Mouse (Mus musculus) inflammation-experienced regulatory T-cells, adult 6 months (primary cell): ENCODE measurements around the gene Arrb1. TPM values are rescaled to one million over a fixed set of nuclear protein-coding genes. Genes with fewer than 3 reads are reported as not detected.

Experiments
- ATAC-seq: one replicate; pipeline ENCODE4 v1.8.0; 2017
- polyA plus RNA-seq, 3 experiments: library from polyadenylated mRNA; unstranded; fragments of 100-300 nt; shearing (Covaris generic); gene quantifications; one replicate each; pipeline ENCODE4 v1.2.1; 2017

The Arrb1 gene
- polyA plus RNA-seq, 3 experiments from 2014 or later: 6.1 to 11.1 (median 10.6) TPM

DNA sequence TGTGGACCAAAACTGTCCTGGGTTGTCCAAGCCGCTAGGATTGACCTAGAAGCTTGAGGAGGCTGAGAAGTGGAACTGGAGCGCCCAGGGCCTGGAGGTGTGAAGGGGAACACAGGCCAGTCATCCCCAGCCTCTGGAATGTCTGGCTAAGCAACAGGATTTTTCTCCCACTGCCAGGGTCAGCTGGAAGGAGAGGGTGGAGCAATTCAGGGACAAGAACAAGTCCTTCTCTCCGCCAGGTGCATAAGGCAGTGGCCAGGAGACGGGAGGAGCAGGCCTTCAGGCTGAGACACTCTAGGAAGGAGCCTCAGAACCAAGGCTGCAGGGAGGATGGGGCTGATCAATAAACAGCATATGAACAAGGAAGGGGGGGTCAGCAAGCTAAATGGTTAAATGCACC lies 3.2 kb downstream of the Arrb1 start:
- ATAC-seq: no peak

DNA sequence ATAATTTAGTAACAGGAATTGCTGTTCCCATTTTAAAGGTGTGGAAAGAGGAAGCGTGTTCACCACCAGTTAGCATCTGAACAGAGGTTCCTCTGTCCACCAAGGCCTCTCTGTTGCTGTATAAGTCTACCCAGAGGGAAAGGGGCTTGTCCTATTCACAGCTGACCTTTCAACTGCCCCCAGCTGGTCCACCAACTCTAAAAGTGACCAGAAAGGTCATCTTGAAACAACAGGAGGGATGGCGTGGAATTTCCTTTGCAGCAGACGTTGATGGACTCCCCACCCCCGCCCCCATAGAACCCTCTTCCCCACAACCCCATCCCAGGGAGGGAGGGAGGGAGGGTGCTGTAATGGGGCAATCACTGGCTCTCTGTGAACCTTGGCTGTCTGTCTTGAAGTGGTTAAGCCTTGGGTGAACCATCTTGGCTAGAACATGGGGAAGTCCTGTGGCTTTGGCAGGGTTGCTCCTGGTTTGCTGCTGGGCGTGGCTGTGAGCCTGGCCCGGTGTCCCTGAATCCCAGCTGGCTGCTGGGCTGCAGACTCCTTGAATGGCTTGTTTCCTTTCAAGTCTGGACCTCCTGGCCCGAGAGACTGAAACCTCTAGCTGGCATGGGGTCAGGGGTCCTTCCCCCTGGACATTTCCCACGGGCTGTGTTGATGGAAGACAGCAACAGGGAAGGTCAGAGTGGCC lies 4.1 kb downstream of the Arrb1 start:
- no peak for ATAC-seq

DNA sequence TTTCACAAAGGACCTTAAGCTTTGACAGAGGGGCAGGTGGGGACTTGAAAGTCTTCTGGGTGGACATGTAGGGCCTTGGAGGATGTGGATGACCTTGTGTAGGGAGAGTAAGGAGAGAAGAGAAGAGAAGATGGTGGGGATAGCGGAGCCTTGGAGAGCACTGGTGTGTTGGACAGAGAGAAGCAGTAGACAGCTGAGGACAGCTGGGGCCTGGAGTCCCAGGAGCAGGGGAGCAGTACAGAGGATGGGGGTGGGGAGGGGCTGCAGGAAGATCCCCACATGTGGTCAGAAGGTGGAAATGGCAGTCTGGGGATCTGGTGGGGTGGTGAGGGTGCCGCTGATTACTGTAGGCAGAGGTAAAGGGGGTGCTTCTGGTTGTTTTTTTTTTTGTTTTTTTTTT lies 4.8 kb downstream of the Arrb1 start:
- no peak for ATAC-seq

DNA sequence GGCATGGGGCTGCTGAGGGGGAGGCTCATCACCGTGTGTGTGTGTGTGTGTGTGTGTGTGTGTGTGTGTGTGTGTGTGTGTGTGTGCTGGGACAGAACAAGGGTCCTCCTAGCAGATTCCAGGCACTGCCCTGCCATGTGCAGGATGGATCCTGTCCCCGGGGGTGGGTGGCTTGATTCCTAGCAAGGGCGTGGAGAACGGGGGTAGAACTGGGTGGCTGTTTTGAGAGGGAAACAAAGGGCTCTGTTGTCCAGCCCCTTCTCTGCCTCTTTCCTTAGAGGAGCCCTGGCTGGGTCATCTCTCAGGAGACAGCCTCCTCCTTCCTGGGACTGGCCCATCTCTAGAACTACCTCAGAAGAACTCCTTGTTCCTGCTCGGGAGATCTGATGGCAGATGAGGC lies 5.9 kb downstream of the Arrb1 start:
- ATAC-seq: no peak

DNA sequence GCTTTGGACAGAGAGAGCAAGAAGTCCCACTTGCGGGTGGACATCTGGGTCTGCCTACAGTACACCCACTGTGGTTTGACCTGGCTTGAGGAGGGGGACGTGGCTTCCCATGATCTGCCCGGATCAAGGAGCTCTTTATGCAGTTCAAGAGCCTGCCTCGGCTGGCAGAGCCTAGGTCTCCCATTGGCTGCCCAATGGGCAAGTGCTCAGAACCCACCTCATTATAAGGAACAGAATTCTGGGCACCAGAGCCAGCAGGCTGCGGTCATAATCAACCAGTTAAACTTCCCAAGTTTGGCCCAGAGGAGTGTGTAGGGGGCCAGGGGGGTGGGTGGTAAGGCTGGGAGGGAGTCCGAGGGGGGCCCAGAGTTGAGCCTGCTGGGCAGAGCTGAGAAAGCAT lies 9.0 kb downstream of the Arrb1 start:
- ATAC-seq: no peak

DNA sequence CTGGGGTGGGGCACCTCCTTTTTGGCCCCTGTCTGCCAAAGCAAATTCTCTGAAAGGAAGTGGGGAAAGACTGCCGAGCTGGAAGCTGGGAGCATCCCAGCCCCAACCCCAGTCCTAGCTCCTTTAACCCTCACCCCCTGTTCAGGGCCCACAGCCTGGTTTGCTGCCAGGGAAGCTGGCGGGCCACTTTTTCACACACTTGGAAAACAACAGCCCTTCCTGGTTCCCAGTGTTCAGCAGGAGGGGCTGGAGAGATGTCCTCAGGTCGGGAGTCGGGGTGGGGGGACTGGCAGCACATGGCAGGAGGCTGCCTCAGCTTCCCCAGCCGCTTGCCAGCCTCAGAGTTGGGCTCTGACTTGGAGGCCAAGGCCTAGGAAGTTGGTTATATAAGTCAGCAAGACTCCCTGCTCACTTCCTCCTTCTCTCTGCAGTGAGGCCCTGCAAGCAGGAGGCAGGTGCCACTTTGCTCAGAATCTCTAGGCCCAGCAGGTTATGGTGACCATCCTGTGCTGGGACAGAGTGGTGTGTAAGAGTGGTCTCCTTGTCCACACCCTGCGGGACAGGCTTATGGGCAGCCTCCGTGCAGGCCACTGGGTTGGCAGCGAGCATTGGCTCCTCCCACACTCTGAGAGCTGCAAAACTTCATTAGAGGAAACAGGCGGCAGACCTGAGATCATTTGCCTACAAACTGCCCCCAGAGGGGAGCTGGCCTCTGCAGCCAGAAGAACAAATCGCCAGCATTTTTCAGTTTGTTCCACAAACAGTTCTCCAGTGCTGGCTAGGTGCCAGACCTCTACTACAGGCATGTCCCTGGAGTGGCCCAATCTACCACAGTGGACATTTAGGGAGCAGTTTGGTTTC lies 10.8 kb downstream of the Arrb1 start:
- peak; percentile 84 for ATAC-seq

DNA sequence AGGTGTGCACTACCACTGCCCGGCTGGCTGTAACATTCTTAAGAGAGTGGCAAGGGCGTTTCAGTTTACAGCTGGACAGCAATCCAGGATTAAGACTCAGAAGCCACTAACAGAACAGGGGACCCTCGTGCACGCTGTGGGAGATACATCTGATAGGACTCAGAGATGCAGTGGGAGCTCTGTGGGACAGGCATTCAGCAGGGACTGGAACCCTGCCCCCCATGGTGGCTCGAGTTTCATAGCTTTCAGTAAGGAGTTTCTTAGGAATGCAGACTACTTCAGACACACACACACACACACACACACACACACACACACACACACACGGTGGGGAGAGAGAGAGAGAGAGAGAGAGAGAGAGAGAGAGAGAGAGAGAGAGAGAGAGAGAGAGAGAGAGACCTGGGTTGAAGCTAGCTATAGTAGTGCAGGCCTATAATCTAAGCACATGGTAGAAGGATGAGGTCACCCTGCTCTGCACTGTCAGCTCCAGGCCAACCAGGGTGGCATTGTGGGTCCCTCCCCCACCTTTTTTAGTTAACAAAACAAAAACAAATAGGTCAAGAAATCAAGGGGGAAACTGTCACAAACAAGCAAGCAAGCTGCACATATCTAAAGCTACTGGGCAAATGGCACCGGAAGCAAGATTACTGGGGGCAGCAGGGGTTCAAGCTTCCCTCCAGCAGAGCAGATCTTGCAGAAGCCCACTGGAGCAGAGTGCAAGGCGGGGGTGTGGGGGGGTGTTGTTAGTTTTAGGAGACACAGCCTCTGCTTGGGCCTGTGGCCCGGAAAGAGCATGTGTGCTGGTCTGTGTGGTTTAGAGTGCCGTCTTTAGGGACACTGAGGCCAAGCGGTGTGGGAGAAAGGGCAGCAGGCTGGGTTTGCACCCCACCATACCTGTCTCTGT lies 12.6 kb downstream of the Arrb1 start:
- no peak for ATAC-seq

DNA sequence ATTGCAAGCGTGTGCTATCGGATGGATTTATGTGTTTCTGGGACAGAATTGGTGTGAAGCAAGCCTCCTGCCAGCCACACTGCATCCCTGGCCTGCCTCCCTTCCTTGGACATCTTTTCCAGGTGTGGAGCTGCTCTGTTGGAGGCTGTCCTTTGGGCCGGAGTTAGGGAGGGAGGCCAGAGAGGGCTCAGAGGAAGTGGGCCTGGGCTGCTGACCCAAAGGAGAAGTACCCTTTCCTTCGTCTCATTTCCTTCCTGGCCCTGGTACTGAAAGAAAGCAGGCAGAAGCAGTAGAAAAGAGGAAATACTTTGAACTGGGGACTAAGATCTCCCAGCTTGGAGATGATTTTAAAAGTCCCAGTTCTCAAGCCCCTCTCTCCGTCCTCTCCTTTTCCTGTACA lies 14.4 kb downstream of the Arrb1 start:
- no peak for ATAC-seq

DNA sequence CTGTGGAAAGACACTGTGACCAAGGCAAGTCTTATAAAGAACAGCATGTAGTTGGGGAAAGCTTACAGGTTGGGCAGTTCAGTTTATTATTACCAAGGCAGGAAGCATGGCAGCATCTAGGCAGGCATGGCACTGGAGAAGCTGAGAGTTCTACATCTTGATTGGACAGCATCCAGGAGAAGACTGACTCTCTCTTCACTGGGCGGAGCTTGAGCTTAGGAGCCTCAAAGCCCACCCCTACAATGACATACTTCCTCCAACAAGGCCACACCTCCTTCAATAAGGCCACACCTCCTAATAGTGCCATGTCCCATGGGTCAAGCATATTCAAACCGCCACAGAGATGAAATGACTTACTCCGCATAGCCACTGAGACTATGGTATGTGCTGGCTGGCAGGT lies 16.4 kb downstream of the Arrb1 start:
- ATAC-seq: no peak

DNA sequence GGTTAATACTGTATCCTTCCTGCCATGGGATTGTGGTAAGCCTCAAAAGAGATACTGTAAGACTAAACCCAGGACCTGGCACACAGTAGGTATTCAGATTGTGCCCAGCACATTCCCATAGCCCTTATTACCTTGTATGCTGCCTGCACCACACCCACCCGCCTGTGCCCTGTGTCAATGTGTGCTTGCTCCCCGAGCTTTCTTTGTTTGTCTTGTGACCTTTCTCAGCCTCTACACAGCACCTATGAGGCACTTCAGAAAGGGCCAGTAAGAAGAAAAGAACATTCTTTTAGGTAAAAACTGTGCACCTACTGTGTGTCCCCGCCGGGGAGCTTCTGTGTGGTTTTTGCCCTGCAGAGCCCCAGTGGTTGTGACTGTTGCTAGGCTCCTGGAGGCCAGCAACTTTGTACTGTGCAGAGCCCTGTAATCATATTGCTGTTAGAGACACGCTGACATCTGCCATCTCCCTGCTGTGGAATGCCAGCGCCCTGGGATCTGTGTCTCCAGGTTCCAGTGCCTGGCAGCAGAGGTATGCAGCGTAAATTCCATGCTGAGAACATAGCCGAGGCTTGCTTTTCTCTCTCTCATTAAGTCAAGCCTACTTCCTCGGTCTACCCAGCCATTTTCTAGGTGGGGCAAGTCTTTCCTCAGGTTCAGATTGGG lies 18.1 kb downstream of the Arrb1 start:
- no peak for ATAC-seq

DNA sequence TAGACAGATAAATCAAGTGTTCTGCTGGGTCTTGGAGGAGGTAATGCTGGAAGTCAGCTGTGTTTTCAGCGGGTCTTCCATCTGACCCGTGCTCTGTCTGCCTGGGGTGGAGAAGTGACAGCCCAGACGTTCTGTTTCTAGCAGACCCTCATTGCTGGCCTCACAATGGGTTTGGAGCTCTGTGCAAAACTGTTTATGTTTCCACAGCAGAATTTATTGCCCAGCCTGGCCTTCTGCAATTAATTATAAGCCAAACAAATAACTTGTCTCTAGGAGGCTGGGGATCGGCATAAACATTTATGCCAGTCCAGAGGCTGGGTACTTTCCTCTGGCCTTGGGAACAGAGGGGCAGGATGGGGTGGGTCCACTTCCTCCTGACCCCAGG lies 18.6 kb downstream of the Arrb1 start:
- ATAC-seq: no peak

DNA sequence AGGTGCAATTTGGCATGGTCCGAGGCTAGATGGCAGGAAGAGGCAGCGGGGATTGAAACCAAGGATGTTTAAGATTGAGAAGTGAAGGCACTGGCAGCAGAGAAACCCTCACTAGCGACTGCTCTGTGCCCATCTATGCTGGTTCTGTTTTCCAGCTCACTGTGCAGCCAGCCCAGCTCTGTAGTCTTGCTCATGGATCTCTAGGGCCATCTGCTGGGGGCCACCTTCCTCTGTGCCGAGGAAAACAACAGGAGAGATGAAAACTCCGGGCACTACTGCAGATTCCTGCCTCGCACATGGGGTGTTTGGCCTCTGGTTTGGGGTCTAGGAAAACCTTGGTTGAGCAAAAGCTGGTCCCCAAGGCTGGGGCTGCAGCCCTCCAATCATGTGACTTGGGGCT lies 20.6 kb downstream of the Arrb1 start:
- ATAC-seq: no peak

DNA sequence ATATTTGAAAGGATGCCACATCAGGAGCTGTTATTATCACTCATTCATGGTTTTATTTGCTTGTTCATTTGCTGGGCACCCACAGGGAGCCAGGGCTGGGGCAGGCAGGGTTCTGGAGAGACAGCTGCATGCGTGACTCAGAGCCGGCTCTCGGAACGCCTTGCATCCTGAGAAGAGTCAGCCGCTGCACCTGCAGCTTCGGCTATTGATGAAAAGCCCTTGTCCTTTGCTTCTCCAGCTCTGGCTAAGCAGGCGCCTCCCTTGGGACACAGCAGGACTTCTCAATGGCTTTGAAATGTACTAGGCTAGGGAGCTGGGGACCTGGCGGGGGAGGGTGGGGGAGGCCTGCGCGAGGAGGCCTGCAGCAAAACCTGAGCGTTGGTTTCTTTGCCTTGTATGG lies 23.8 kb downstream of the Arrb1 start:
- no peak for ATAC-seq

DNA sequence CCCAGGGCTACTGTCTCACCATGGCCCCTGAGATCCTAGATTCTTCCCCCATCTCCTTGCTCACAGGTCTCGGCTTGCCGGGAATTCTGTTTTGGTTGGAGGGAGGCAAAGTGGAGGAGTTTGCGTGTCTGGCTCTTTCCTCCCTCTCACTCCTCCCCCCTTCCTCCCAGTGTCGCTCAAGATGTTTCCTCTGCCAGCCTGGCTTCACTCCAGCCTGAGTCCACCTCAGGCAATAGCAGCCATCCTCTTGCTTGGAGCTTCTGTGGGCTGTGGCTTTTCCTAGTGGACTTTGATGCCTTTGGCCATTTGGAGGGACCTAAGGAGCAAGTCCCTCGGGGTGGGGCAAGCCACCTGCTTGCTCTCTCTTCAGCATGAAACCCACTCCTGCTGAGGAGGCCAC lies 27.2 kb downstream of the Arrb1 start:
- no peak for ATAC-seq

DNA sequence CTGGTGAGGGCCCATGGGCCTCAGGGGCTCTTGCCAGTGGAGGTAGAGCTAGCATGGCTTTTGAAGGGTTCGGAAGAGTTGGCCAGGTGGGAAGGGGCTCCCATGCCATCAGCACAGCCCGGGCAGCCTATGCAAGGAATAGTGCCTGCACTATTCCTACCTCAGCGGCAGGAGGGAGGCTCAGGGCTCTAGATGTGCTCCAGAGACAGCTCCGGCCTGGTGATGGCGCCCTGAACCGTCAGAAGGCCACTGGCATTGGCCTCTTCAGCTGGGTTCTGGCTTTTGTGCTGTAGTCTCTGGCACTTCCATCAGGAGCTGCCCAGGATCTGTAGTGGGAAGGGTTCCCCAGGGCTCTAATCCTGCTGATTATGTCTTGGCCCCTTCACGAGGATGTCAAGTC lies 28.0 kb downstream of the Arrb1 start:
- ATAC-seq: no peak

DNA sequence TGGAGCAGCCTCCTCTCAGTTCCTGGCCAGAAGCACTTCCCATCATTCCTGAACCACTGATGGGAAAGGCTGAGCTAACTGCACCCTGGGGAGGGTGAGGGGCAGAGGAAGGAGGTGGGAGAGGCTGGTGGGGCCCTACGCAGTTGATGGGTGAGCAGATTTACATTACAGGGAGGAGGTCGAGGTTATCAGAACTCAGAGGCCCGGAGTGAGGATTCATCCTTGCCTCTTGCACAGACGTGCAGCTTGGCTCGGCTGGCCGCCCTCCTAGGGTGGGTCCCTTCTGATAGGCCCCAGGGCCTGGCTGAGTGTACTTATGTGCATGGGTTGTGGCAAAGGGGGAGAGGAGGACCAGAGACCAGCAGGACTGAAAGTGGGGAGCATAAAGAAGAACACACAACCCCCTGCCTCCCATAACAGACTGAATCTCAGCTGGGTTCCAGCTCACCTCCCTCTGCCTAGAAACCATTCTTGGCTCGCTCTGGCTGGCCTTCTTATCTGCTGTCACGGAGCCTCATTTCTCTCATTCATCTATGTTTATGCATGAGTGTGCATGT lies 30.1 kb downstream of the Arrb1 start:
- ATAC-seq: no peak

DNA sequence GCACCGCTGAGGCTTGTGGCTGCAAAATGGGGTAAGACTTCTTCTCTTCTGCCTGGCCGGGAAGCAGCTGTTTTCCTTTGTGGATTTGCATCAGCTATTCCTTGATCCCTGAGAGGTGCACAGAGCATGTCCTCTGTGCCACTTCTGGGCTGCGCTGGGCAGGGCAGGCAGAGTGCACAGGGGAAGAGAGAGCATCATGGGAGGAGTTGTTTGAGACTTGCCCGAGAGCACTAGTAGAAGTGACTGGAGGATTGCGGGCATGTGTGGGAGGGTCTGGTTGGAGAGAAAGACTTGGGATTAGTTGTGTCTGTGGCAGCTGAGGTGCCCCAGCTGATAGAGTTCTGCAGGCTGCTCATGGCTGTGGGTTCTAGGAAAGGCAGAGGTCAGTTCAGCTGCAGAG lies 35.4 kb downstream of the Arrb1 start:
- ATAC-seq: no peak

DNA sequence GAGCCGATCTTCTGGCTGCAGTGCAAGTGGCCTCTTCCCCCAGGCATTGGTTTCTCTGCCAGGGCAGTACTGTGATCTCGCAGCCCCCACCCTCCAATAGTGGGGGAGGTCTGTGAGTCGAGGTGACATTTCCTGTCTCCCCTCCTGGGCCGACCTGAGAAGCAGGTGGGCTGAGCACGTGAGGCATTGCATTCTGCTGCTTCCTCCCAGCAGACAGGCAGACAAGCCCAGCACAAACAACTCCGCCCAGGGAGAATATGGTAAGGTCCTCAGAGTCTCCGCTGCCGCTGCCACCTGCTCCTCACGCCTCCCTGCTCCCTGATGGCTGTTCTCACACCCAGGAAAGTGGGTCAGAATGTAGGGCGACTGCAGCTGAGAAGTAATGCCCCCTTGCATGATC lies 37.7 kb downstream of the Arrb1 start:
- peak; percentile 46 for ATAC-seq

DNA sequence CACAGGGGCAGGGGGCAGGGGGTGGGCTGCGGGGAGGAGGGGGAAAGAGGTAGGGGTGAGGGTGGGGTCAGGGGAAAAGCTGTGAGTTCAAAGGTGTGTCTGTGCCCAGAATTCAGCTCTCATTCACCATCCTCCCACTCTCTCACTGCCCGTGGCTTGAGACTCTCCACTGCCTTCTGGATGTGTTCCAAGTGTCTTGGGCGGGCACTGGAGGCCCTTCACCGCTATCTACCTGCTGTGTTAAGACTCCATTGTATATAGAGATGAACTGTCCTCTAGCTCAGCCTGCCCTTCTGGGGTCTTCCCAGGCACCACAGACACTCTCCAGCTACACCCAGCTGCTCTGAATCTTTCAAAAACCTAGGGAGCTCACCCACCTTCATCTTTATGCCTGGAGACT lies 38.1 kb downstream of the Arrb1 start:
- no peak for ATAC-seq

DNA sequence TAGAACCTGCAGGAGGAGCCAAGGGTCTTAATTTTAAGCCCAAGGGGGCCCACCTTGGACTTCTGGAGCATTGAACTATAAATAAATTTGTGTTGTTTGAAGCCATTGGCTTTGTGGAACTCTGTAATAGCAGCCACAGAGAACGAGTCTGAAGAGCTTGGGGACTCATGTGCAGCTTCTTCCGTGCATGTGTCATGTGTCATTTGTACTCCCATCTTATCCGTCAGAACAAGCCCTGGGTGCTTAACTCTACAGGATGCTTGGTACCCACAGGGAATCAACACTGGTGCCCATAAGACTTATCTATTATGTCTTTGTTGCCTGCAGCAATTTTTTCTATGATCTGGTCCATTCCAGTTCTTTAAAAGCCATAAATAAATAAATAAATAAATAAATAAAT lies 43.0 kb downstream of the Arrb1 start:
- ATAC-seq: no peak

DNA sequence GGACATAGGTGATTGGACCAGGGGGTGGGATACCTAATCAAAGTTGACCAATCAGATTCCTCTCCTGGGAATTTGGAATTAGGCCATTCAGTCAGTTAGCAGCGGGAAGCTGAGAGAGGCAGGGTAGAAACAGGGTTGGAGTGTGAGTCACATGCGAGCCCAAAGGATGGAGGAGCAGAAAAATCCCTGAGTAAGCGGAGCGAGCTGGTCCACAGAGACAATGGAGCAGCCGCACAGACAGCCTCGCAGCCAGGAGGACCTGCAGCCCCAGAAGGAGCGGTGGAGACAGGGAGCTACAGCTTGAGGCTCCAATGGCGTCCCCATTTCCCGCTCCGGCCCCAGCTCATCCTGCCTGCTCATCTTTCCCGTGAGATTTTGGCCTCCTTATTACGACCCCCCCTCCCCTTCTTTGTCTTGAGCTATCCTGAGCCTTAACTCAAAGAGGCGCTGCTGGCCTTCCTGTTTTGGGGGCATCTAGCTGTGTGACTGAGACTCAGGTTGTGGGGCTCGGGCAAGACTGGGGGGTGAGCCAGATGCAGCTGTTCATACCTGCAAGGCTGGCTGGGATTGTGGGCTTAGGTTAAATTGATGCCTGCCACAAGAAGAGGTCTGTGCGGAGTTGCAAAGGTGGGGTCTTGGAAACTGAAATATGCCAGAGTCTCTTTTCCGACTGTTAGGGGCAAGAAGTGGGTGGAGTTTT lies 44.4 kb downstream of the Arrb1 start:
- ATAC-seq: no peak

DNA sequence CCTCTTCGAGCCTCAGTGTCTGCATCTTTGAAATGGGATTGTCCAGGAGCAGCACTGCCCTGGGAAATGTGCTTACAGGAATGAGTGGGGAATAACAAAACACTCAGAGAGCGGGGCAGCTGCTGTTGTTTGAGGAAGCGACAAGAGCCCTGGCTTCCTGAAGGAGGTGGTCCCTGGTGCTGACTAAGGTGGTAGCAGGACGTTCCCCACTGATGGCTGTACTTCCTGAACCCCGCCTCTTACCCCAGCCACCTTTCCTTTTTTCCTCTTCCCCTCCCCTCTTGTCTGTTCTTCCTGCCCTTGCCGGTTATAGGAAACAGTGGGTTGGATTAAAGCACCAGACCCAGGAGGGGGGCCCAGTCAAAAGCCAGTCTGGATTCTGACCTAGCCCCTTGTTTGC lies 45.0 kb downstream of the Arrb1 start:
- ATAC-seq: no peak
